Mouse (Mus musculus) gastrocnemius, adult 18-20 months (tissue): ENCODE data around the gene Ndufc2. TPM values are rescaled to one million over a fixed set of nuclear protein-coding genes. Genes with fewer than 3 reads are reported as not detected.
A peak's percentile ranks its signal among the peaks of the same experiment; 100 is the strongest.

Experiments
- DNase-seq: peaks from one replicate; pipeline ENCODE4 v3.0.0; 2021; ENCODE audit warnings: low spot score
- long read RNA-seq, 2 experiments: library from polyadenylated mRNA; stranded (forward); transcript quantifications; one replicate each; pipeline ENCODE4 v2.0.0; 2021
- total RNA-seq, 2 experiments: library from RNA; stranded (reverse); gene quantifications; 2 replicates each; pipeline ENCODE4 v1.2.3; 2021

Ndufc2 gene
- total RNA-seq: 100 to 1,000 TPM; 266 to 292 TPM
- long read RNA-seq, experiment 1, transcript Ndufc2-201 (3 exons, 683 nt): major isoform, 198 of 200 reads
- long read RNA-seq, experiment 1, partial matches to known transcripts: 0 of 200 reads
- long read RNA-seq, experiment 1, other reads (novel, unspliced or antisense): 2 of 200 reads
- long read RNA-seq, experiment 2, transcript Ndufc2-201 (3 exons, 683 nt): major isoform, 125 of 127 reads
- long read RNA-seq, experiment 2, partial matches to known transcripts: 2 of 127 reads
- long read RNA-seq, experiment 2, other reads (novel, unspliced or antisense): 0 of 127 reads

- DNase-seq: peak; percentile 77
Measured at GRCm38 (mm10) chr7:97399960-97400715, at the start of gene Ndufc2. TSS of gene Ndufc2 (plus strand) at chr7:97400003.

- DNase-seq: no peak
Measured at GRCm38 (mm10) chr7:97350891-97351290, 48.9 kb upstream of the Ndufc2 start.

GRCm38 (mm10) chr7:97351792-97352513, 47.9 kb upstream of the Ndufc2 start:
- no peak for DNase-seq

- DNase-seq: no peak
Measured at GRCm38 (mm10) chr7:97353356-97353755, 46.4 kb upstream of the Ndufc2 start.

- peak; percentile 23 for DNase-seq
Measured at GRCm38 (mm10) chr7:97355068-97355841, 44.5 kb upstream of the Ndufc2 start.

- DNase-seq: no peak
Measured at GRCm38 (mm10) chr7:97356253-97356652, 43.5 kb upstream of the Ndufc2 start.

GRCm38 (mm10) chr7:97356875-97357276, 42.9 kb upstream of the Ndufc2 start:
- peak; percentile 69 for DNase-seq

- no peak for DNase-seq
Measured at GRCm38 (mm10) chr7:97357840-97358239, 42.0 kb upstream of the Ndufc2 start.

GRCm38 (mm10) chr7:97358347-97358746, 41.5 kb upstream of the Ndufc2 start:
- no peak for DNase-seq

GRCm38 (mm10) chr7:97360166-97360565, 39.6 kb upstream of the Ndufc2 start:
- DNase-seq: no peak

GRCm38 (mm10) chr7:97360955-97361354, 38.8 kb upstream of the Ndufc2 start:
- no peak for DNase-seq

GRCm38 (mm10) chr7:97361467-97361866, 38.3 kb upstream of the Ndufc2 start:
- DNase-seq: no peak

- no peak for DNase-seq
Measured at GRCm38 (mm10) chr7:97365887-97366286, 33.9 kb upstream of the Ndufc2 start.

- no peak for DNase-seq
Measured at GRCm38 (mm10) chr7:97375101-97375500, 24.7 kb upstream of the Ndufc2 start.

GRCm38 (mm10) chr7:97375906-97376305, 23.9 kb upstream of the Ndufc2 start:
- DNase-seq: no peak

GRCm38 (mm10) chr7:97379304-97379703, 20.5 kb upstream of the Ndufc2 start:
- no peak for DNase-seq

- DNase-seq: no peak
Measured at GRCm38 (mm10) chr7:97380500-97381123, 19.2 kb upstream of the Ndufc2 start.

- DNase-seq: no peak
Measured at GRCm38 (mm10) chr7:97382661-97383060, 17.1 kb upstream of the Ndufc2 start.

GRCm38 (mm10) chr7:97383496-97384132, 16.2 kb upstream of the Ndufc2 start:
- no peak for DNase-seq

- DNase-seq: peak; percentile 29
Measured at GRCm38 (mm10) chr7:97386106-97386805, 13.5 kb upstream of the Ndufc2 start.
